ENCODE assay signal across 1 mouse cellular context in genomic region chr6:136939326-136940187, GRCm38 (mm10).
TF ChIP-seq lines count a peak whose summit lies in the region.

No protein-coding gene starts in this region.

TF ChIP-seq in MEL, 35 proteins besides CTCF, POLR2A, EP300 and RAD21 (continued from another document):
- TF ChIP-seq ZC3H11A (IDR thresholded peaks at IDR 0.05; ENCODE audit: low read depth, low read length) (no peak), E2F4 (IDR thresholded peaks at IDR 0.05; ENCODE audit: borderline replicate concordance, low read depth, low read length) (no peak), SIN3A (IDR thresholded peaks at IDR 0.05; ENCODE audit: low read length) (no peak; the same call in none of the 2 replicates), SMC3 (IDR thresholded peaks at IDR 0.05; ENCODE audit: low read depth, low read length) (no peak), GABPA (IDR thresholded peaks at IDR 0.05; ENCODE audit: low read depth, low read length) (peak; percentile 85), KAT2A (conservative IDR thresholded peaks at IDR 0.05; ENCODE audit: low read depth, low read length) (no peak), MYC (IDR thresholded peaks at IDR 0.05; ENCODE audit: low read depth, low read length) (0 out of 2 replicates have a peak, but pooled peaks have one; percentile 15), MAX (IDR thresholded peaks at IDR 0.05; ENCODE audit: low read length) (peak; percentile 50; the same call in 1 of the 2 replicates), GATA1 (IDR thresholded peaks at IDR 0.05; ENCODE audit: low read depth, low read length) (peak; percentile 45; the same call in 1 of the 2 replicates), ETS1 (IDR thresholded peaks at IDR 0.05; ENCODE audit: low read depth, low read length) (peak; percentile 84), MYB (IDR thresholded peaks at IDR 0.05; ENCODE audit: low read depth, low read length) (0 out of 2 replicates have a peak, but pooled peaks have one; percentile 22), TAL1 (IDR thresholded peaks at IDR 0.05; ENCODE audit: low read length) (peak; percentile 66), POLR2AphosphoS5 (IDR thresholded peaks at IDR 0.05; ENCODE audit: borderline replicate concordance, low read depth, low read length) (no peak)
